Mouse (Mus musculus) ES-E14 (cell line): Measurements from ENCODE around the gene Dmrtc1c1. TPM values are rescaled to one million over a fixed set of nuclear protein-coding genes. Genes with fewer than 3 reads are reported as not detected.
"Not testable (repeated sequence)": the region's sequence is repeated elsewhere in the genome, so short reads cannot be mapped to it uniquely, and the experiment has no call there.

Source experiments
- DNase-seq: peaks from one replicate; pipeline ENCODE4 v3.0.0-alpha.2; 2013; ENCODE audit warnings: low read depth, low spot score
- H3K27ac ChIP-seq: 2 replicates; pipeline ENCODE4 v1.5.1; 2012; ENCODE audit warnings: low read depth, mild to moderate bottlenecking, low read length, moderate library complexity, mixed read lengths; ENCODE audit not compliant: poor library complexity, insufficient read depth, severe bottlenecking
- H3K36me3 ChIP-seq: 2 replicates; pipeline ENCODE4 v1.6.1; 2012; ENCODE audit warnings: mild to moderate bottlenecking, low read length, moderate library complexity, mixed read lengths; ENCODE audit not compliant: control insufficient read depth, poor library complexity, insufficient read depth, severe bottlenecking
- H3K4me1 ChIP-seq, 2 experiments: fragments of 150-350 bp in 1 of 2; sonication (generic) in 1 of 2; 2 replicates each; pipeline ENCODE4 v1.6.1; 2012; ENCODE audit warnings: low read length in 2 of 2, mild to moderate bottlenecking in 1 of 2, mixed read lengths in 1 of 2; ENCODE audit not compliant: control insufficient read depth in 2 of 2, insufficient read depth in 2 of 2, poor library complexity in 1 of 2
- H3K4me3 ChIP-seq, 2 experiments: fragments of 150-350 bp in 1 of 2; sonication (generic) in 1 of 2; 2 replicates each; pipeline ENCODE4 v1.5.1; 2012; ENCODE audit warnings: low read length in 2 of 2, low read depth in 1 of 2, mild to moderate bottlenecking in 1 of 2, mixed read lengths in 1 of 2; ENCODE audit not compliant: insufficient read depth in 1 of 2, poor library complexity in 1 of 2, severe bottlenecking in 1 of 2
- H3K9ac ChIP-seq: 2 replicates; pipeline ENCODE4 v1.6.1; 2012; ENCODE audit warnings: low read depth, mild to moderate bottlenecking, low read length, mixed read lengths; ENCODE audit not compliant: poor library complexity, insufficient read depth, severe bottlenecking
- H3K9me3 ChIP-seq: fragments of 150-350 bp; sonication (generic); 2 replicates; pipeline ENCODE4 v1.6.1; 2012; ENCODE audit warnings: low read depth, mild to moderate bottlenecking, low read length; ENCODE audit not compliant: control insufficient read depth, insufficient read depth
- CHD2 ChIP-seq: IDR thresholded peaks from 2 replicates; pipeline ENCODE4 v1.6.1; 2014; ENCODE audit warnings: mild to moderate bottlenecking, low read depth, low read length, inconsistent platforms
- HCFC1 ChIP-seq: IDR thresholded peaks from 2 replicates; pipeline ENCODE4 v1.6.1; 2012; ENCODE audit warnings: low read length, inconsistent platforms, borderline replicate concordance; ENCODE audit not compliant: insufficient read depth
- MAFK ChIP-seq: IDR thresholded peaks from 2 replicates; pipeline ENCODE4 v1.6.1; 2014; ENCODE audit warnings: mild to moderate bottlenecking, low read depth, low read length, inconsistent platforms; ENCODE audit not compliant: insufficient read depth
- ZC3H11A ChIP-seq: IDR thresholded peaks from 2 replicates; pipeline ENCODE4 v1.6.1; 2012; ENCODE audit warnings: low read depth, mild to moderate bottlenecking, inconsistent platforms, low read length, borderline replicate concordance
- ZNF384 ChIP-seq: IDR thresholded peaks from 2 replicates; pipeline ENCODE4 v1.6.1; 2012; ENCODE audit warnings: low read depth, low read length, inconsistent platforms
- in situ Hi-C, 2 experiments: fragments of 600-800 bp; cut with MboI; formaldehyde crosslinking; loops; one replicate each; pipeline ENCODE4 v1.15.1; 2025; ENCODE audit warnings: low sequenced_read_pairs in 2 of 2, inconsistent platforms in 1 of 2; ENCODE audit not compliant: unreplicated experiment in 2 of 2
- total RNA-seq: library from RNA; depleted of rRNA; stranded (reverse); fragments of 300-350 nt; gene quantifications from 2 replicates; pipeline ENCODE4 v1.2.3, GENCODE M21; 2012; rRNA removed

The Dmrtc1c1 gene
- total RNA-seq, result 2.4 and 2.8 TPM in 2 replicates

- H3K9me3 ChIP-seq, H3K9ac ChIP-seq, in situ Hi-C loops, DNase-seq, H3K4me3 ChIP-seq, H3K4me1 ChIP-seq, H3K27ac ChIP-seq, H3K36me3 ChIP-seq: not testable (repeated sequence)
Observed at GRCm38 (mm10) chrX:102802663-102803062, at the start of gene Dmrtc1c1. Dmrtc1c1 (plus strand) TSS chrX:102802963.

GRCm38 (mm10) chrX:102765878-102766277 lies 36.9 kb upstream of the Dmrtc1c1 start:
- Histone ChIP-seq H3K9me3 (no peaks in the 10 kb centered on the region), H3K9ac (no peak overlapping the region), H3K4me3 (no peak overlapping the region), H3K4me1 (no peaks in the 10 kb centered on the region), H3K36me3 (no peaks in the 10 kb centered on the region), H3K27ac (no peak overlapping the region)
- DNase-seq, result no peak
- TF ChIP-seq ZC3H11A, result no peak
- TF ChIP-seq ZNF384, result no peak
- no peak for TF ChIP-seq CHD2
- no peak for TF ChIP-seq MAFK
- TF ChIP-seq HCFC1, result no peak
- in situ Hi-C loops, result no loop called here

- Histone ChIP-seq H3K27ac (no peak overlapping the region), H3K36me3 (no peaks in the 10 kb centered on the region), H3K4me3 (no peak overlapping the region), H3K4me1 (no peaks in the 10 kb centered on the region), H3K9me3 (no peaks in the 10 kb centered on the region), H3K9ac (no peak overlapping the region)
- in situ Hi-C loops, result no loop called here
- no peak for TF ChIP-seq MAFK
- no peak for TF ChIP-seq ZNF384
- TF ChIP-seq ZC3H11A, result no peak
- no peak for TF ChIP-seq HCFC1
- TF ChIP-seq CHD2, result no peak
- DNase-seq, result no peak
Observed at GRCm38 (mm10) chrX:102812311-102812710, 9.5 kb downstream of the Dmrtc1c1 start.

GRCm38 (mm10) chrX:102854516-102854915 lies 51.8 kb downstream of the Dmrtc1c1 start, which contains the start of gene Dmrtc1c2:
Dmrtc1c2 (minus strand) TSS chrX:102854616.
- H3K27ac ChIP-seq, H3K9me3 ChIP-seq, H3K9ac ChIP-seq, H3K4me3 ChIP-seq, DNase-seq, H3K36me3 ChIP-seq, in situ Hi-C loops, H3K4me1 ChIP-seq: not testable (repeated sequence)

Other genes with a start within 250 kb of the Dmrtc1c1 start
- 5.1 and 5.9 TPM in 2 replicates for gene Phka1, start 158.7 kb upstream of the Dmrtc1c1 start, total RNA-seq
- 1.7 TPM in 1 of 2 replicates, not detected in the other for gene Gm3880, start 116.0 kb upstream of the Dmrtc1c1 start, total RNA-seq
- 2.0 and 3.1 TPM in 2 replicates for gene Gm9112, start 95.3 kb upstream of the Dmrtc1c1 start, total RNA-seq
- 0.27 TPM in 1 of 2 replicates, not detected in the other for gene Dmrtc1b, start 95.1 kb upstream of the Dmrtc1c1 start, total RNA-seq
- 5.3 and 9.8 TPM in 2 replicates for gene Dmrtc1c2, start 51.7 kb downstream of the Dmrtc1c1 start, total RNA-seq
- not detected in 2 replicates for gene 1700031F05Rik, start 65.0 kb downstream of the Dmrtc1c1 start, total RNA-seq
- 0.18 TPM in 1 of 2 replicates, not detected in the other for gene Dmrtc1a, start 105.7 kb downstream of the Dmrtc1c1 start, total RNA-seq
- not detected in 2 replicates for gene 1700011M02Rik, start 105.9 kb downstream of the Dmrtc1c1 start, total RNA-seq
- not detected in 2 replicates for gene 1700018G05Rik, start 125.4 kb downstream of the Dmrtc1c1 start, total RNA-seq